Mouse (Mus musculus): Measurements from ENCODE around the gene Myo16.

Myo16 gene

GRCm38 (mm10) chr8:10177131-10177530, 23.4 kb downstream of the Myo16 start:
- no peak for DNase-seq

DNA sequence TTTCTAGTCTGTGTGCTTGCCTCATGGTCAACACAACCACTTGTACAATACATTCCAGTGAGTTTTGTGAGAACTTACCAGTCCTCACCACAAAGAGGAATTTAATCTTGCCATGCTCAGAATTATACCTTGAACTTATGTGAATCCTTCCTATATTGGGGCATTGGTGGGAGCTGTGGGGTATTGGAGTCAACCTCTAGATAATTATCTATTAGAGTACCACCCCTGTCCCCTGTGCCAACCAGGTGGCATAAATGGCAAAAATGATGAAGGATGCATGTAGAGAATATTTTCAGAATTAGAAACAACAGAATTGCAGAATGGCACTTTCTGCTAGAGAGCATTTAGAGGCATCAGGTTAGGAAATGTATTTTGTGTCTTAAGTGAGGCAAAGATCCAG, 25.3 kb downstream of the Myo16 start:
- no peak for DNase-seq

DNA sequence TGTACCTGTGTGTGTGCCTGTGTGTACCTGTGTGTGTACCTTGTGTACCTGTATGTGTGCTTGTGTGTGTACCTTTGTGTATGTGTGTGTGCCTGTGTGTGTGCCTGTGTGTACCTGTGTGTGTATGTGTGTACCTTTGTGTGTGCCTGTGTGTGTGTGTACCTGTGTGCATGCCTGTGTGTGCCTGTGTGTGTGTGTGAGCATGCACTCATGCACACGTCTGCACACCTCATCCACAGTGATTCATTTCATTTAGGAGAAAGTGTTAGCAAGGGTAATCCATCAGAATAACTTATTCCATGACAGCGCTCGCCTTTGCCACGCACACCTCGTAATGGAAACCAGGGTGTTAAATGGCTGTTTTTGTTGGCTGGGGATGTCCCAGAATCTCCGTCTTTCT, 36.9 kb downstream of the Myo16 start:
- no peak for DNase-seq

DNA sequence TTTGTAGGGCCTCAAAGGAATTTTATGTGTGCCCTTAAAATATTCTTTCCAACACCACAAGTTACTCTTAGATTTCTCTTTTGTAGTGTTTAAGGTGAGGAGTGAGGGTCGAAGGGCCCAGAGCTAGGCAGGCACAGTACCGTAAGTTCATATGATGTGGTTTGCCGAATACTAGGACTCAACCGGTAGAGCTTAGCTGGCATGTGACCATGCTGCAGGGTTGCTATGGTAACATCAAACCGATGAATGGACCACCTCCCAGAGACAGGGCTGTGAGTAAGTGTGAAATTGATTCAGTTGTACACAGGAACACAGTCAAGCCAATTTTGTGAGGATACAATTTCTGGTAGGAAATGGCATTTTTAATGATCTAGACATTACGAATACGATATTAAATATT, 44.5 kb downstream of the Myo16 start:
- DNase-seq, result no peak

- DNase-seq, result no peak
Observed at GRCm38 (mm10) chr8:10199301-10199700, 45.6 kb downstream of the Myo16 start.

GRCm38 (mm10) chr8:10200042-10200441, 46.3 kb downstream of the Myo16 start:
- DNase-seq, result no peak

GRCm38 (mm10) chr8:10215023-10215422, 61.3 kb downstream of the Myo16 start:
- no peak for DNase-seq

GRCm38 (mm10) chr8:10219761-10220276, 66.1 kb downstream of the Myo16 start:
- DNase-seq, result no peak

DNA sequence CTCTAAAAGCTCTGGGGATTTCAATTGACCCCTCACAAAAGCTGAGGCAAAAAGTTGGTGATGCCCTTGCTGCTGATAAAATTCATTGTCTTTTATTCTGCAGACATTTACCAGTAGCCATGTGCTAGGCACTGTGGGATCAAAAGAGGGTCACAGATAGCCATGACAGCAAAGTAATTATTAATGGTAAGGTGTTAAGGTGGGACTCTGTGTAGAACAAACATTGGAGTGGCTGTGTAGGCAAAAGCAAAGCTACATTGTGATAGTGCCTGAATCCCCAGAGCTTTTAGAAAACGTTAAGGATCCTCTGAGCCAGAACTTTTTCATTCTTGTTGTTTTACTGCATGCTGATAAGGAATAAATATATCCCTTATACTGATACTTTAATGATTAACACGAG, 69.1 kb downstream of the Myo16 start:
- DNase-seq, result no peak

DNA sequence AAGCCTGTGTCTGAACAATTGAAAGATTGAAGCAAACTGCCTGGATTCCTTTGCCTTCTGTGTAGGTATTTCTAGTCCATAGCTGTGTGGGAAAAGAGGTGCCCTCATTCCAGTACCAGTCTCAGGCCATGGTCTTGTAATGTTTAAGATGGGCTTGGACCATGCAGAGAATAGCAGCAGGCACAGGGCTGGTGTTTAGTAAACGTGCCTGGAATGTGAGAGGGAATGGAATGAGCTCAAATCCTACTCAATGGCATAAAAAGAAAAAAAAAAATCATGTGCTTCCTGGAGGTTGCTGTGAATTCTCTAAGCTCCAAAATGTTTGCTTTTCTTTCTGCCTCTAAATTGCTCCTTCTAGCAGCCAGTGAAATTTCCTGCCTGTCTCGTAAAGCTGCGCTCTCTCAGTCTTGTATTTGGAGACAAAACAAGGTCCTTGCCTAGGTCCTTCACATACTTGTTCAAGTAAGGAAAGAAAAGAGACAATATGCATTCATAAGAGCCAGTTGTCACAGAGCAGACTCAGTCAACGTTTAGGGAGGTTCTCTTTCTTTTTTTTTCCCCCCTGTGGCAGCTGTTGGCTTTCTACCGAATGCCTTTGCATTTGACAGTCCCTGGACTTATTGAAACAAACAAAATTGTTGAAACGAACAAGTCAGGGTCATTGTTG, 70.0 kb downstream of the Myo16 start:
- DNase-seq, result no peak

- no peak for DNase-seq
Observed at GRCm38 (mm10) chr8:10224305-10224971, 70.7 kb downstream of the Myo16 start.

DNA sequence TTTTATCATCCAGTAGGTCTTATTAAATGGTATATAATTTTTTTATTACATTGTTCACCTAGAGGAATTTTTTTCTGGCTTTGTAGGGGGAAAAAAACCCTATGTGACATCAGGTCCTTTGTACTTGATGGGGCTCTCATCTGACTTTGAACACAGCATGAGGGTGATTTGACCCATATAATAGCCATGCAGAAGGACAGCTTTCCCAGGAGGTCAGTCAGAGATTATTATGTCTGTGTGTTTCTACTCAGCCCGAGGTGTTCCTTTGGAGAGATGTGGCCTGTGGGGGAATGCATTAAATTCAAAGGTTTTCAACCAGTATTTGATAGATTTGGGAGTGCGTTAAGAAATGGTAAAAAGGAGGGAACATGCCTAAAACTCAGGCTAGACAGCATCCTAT, 71.3 kb downstream of the Myo16 start:
- no peak for DNase-seq

GRCm38 (mm10) chr8:10230746-10231369, 77.1 kb downstream of the Myo16 start:
- peak; percentile 27 for DNase-seq

- no peak for DNase-seq
Observed at GRCm38 (mm10) chr8:10234516-10234915, 80.8 kb downstream of the Myo16 start.

DNA sequence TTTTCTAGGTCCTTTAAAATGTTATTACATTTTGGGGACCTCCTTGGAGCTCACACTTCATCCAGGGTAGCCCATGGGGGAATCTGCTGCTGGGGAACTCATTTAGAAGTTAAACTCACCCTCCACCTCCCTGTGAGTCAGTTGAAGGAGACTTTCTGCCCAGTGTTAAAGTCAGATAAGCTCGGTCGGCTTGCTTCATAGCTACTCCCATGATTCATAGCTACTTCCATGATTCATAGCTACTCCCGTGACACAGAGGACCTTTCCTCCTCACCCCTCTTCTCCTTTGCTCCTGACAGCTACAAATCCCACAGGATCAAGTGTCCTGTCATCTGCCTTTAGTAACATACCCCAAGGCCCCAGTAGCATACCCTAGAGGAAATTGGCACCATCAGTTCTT, 89.6 kb downstream of the Myo16 start:
- no peak for DNase-seq

DNA sequence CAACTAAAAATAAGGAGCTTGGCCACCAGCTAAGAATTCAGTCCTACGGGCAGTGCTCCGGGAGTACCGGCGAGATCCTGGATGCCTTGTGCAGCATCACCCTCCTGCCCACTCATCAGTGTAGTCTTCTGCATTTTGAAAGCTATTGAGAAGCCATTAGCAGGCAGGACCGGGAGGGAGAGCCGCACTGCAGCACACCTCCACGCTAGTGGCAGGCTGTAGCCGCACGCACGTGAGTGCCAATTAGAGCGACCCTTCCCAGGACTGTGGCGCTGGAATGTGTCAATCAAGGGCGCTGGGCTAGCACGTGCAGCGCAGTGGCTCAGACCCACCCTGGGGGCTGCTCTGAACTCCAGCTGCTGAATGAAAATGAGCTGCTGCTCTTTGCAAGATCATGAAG, 95.4 kb downstream of the Myo16 start:
- no peak for DNase-seq

DNA sequence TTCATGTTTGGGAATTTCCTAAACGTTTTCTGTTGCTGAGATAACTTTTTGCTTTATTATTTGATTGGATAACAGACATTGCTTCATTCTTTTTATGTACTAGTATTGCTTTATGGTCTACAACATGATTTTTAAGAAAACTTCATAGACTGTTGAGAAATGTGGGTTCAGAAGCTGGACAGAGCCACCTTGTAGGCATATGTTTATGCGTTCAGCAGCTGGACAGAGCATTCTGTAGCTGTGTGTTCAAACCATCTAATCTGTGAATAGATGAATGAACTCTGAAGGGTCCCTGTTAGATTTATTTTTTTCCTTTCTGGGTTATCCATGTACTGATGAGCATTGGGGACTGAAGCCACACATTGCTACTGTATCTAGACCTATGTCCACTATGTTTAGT, 102.0 kb downstream of the Myo16 start:
- no peak for DNase-seq

GRCm38 (mm10) chr8:10256563-10256962, 102.9 kb downstream of the Myo16 start:
- no peak for DNase-seq

- DNase-seq, result no peak
Observed at GRCm38 (mm10) chr8:10270094-10270493, 116.4 kb downstream of the Myo16 start.

DNA sequence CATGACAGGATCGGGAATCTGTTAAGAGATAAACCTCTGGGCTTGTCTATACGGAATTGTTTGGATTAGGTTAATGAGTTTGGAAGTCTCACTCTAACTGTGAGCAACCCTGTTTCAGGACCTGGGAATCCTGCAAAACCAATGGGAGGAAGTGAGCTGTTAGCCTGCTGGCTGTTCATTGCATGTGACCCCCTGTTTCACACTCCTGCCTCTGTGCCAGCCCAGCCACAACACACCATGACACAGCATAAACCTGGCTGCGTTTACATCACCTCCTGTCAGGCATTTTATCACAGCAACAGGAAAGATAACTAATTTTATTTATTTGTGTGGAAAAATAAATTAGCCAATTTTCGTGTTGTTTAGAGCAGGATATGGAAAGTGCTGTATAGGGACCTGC, 138.9 kb downstream of the Myo16 start:
- DNase-seq, result no peak

DNA sequence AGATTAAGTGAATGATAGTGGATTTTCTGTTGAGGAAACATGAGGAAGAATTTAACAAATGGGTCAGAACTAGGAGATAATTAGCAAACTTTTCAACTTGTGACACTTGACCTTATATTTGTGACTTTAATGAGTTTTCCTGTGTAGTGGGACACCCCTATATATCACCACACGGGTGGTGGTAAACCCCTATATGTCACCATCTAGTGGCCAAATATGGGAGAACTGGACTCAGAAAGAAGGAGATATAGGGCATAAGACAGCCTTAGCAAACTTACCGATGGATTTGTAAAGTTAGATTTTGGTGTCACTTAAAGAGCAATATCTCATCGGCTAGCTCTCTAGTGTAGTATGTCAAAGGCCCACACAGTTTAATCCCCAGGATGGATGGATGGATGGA, 147.1 kb downstream of the Myo16 start:
- no peak for DNase-seq

- no peak for DNase-seq
Observed at GRCm38 (mm10) chr8:10303061-10303460, 149.3 kb downstream of the Myo16 start.

DNA sequence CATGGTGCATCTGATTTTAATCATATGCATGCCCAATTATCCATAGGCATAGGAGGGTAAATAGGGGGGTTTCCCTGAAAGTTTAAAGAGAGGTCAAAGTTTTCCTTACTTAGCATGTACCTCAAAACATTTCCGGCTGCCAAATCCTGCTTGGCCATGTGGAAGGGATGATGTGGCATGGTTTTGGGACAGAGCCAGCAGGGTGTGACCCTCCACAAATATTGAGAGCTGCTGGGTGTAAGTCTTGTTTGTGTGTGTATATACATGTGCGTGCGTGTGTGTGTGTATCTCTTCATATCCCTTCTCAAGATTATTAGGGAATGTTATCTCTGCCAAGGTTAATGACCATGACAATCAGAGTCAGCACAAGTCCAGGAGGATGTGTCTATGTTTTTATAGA, 150.3 kb downstream of the Myo16 start:
- DNase-seq, result no peak

DNA sequence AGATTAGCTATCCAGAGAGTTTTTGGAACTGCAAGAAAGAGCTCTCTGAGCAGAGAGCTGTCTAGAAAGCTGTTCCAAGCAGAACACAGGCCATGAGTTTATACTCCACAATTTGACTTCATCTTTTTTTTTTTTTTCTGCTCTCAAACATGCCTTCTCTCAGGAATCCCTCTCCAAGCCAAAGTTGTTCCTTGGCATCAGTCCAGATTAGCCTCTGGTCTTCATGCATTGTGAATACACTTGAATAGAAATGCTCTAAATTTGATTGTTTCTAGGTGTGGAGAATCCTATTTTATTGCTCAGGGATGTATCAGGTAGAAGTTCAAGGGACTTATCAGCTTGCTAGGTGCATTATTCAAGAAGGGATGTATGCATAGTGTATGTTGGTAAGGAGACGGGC, 151.0 kb downstream of the Myo16 start:
- no peak for DNase-seq
